Mouse (Mus musculus): ENCODE measurements around the gene Gfi1b.

GRCm38 (mm10) chr2:28626038-28626437 is 4.3 kb upstream of the Gfi1b start:
- TF ChIP-seq CTCF (IDR thresholded peaks at IDR 0.05; ENCODE audit: low read depth) = no peak
- no peak for TF ChIP-seq EP300 (IDR thresholded peaks at IDR 0.05; ENCODE audit: low read depth)
